Mouse (Mus musculus) heart, adult 11 months (tissue): ENCODE results near the gene Faf2.

ENCODE experiments used
- DNase-seq: peaks from one replicate; pipeline ENCODE4 v3.0.0; 2022

The Faf2 gene

DNA sequence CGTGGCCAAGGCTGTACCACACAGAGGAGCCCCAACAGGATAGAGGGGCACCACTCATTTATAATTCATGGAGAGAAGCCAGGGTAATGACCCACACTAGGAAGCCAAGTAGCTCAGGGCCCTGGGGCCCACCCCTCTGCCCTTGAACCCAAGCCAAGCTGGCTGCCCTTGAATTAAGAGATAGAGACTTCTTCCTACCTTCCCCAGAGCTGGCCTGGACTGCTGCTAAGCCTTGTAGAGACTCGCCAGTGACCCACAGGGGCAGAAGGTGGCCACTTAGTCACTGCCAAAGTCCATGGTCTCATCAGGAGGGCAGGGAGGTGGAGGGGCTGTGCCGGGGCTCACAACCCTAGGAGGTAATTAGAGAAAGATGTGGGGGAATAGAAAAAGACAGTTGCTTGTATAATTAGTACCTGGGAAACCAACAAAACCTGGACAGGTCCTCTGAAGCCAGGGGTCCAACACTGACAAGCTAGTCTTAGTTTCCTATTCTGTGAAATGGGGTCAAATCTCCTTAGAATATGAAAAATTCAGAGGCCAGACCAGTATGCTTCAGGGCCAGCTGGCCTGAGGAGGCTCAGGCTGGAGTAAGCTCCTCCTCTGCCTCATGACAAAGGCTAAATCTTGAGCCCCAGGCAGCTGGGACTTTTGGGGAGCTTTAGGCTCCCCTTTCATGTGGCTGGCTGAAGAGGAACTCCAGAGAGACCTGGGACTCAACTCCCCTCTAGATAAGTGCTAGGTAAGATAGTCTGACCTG is 62.7 kb downstream of the Faf2 start:
- DNase-seq: peak; percentile 86

DNA sequence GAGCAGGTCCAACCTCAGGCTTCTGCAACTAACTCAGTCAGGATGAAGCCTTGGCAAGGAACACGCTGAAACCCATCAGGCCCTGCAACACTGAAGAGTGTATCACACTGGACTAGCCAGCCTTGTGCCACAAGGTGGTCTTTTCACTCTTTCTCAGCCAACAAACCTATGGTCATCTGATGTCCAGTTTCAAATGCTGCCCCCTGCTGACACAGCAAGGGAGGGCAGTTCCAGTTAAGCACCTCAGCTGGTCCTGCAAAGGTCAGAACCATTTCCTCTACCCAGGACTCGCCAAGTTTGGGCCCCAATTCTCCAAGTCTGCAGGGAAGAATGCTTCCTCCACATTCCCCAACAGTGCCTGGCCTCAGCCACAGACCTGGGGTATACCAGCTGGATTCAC is 63.6 kb downstream of the Faf2 start:
- DNase-seq: no peak

DNA sequence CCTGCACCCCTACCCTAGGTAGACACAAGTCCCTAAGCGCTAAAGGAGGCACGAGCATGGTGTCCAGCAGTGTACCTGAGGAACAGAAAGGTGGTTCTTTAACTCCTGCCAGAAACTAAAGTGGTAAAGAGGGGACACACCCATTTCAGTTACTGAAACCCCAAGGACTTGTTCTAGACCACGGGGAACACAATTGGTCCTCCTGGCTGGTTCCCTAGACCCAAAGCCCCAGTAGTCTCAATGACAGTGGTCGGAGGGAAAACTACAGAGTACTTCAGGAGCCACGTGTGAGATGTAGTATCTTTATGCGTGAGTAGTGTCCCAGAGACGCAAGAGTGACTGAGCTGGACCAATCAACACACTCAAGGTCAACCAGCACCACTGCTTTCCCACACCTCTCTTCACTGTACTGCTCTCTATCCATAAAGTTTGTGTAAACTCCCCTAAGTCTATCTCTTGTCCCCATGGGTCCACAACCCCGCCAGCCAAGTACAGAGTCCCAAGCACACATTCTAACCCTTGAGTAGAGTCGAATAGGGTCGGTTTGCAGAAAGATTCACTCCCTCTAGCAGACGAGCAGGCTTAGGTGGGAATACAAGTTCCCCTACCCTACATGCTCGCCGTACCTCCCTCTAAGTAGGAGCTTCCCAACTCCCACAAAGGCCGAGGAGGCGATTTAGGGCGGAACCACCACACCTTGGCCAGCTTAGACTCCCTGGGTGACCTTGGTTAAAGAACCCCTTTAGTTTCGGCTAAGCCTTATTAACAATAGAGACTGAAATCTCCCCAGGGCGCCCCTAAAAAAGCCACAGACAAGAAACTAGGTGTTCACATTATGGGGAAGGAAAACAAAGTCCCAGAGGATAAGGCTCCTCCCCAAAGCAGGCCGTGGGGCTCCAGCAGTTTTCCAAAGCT is 64.8 kb downstream of the Faf2 start:
- peak; percentile 93 for DNase-seq

GRCm38 (mm10) chr13:54687096-54687495 is 65.5 kb downstream of the Faf2 start:
- peak; percentile 99 for DNase-seq

DNA sequence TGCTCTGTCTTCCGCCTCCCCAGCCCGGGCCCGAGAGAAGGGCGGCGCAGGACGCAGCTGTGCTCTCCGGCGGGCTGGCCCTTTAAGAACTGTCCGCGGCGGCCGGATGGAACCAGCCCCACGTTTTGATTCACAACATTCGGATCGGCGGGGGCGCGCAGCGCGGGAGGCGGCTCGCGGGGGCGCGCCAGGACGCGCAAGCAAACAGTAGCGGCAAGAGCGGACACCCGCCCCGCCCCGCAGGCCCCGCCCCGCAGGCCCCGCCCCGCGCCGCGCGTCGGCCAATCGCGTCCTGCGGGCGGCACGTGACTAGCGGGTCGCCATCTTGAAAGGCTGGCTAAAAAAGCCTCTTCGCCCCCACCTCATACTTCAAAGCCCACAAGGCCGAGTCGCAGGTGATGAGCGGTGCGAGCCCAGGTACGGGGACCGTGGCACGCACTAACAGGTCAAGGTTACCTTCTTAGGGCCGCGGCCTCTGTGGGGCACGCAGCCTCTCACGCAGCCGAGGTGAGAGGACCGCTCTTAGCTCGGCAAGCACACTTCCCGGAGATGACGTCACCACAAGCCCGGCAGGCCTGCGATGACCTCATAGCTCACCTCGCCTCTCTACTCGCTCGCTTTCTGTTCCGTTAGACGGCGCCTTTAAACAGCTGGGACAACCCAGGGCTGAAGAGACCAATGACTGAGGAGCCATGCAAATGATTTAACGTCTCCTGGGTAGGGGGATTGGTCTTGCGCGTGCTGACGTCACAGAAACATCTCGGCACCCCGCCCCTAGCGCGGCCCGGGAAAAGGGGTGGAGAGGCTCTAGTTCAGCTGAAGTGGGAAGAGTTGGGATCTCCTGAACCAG is 66.2 kb downstream of the Faf2 start:
- DNase-seq: peak; percentile 100

DNA sequence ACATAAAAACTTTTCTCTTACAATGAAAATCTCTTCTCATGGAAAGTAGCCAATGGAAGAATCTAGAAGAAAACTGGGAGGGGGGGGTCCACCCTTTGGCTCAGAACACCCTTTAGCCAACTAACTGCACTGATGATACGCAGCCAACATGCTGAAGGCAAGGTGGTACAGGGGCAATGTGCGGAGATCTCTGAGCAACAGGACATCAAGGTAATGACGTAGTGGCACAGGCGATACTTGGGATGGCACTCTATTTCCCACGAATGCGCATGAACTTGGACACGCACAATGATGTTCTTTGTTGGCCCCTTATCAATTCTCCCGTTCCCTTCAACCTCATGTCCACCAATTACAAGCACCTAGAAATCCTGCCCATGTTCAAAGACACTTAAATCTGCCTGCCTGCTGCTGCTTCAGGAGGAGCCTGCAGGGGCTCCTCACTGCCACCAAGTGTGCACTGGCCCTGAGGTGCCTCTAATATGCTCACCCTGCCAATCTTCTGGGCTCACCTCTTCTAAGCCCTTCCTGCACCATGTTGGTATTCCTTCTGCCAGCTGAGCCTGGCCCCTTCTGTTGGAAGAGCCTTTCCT is 68.7 kb downstream of the Faf2 start:
- peak; percentile 91 for DNase-seq

GRCm38 (mm10) chr13:54691737-54692136 is 70.2 kb downstream of the Faf2 start:
- DNase-seq: no peak

- peak; percentile 89 for DNase-seq
Measured at GRCm38 (mm10) chr13:54692711-54693557, 71.3 kb downstream of the Faf2 start.

DNA sequence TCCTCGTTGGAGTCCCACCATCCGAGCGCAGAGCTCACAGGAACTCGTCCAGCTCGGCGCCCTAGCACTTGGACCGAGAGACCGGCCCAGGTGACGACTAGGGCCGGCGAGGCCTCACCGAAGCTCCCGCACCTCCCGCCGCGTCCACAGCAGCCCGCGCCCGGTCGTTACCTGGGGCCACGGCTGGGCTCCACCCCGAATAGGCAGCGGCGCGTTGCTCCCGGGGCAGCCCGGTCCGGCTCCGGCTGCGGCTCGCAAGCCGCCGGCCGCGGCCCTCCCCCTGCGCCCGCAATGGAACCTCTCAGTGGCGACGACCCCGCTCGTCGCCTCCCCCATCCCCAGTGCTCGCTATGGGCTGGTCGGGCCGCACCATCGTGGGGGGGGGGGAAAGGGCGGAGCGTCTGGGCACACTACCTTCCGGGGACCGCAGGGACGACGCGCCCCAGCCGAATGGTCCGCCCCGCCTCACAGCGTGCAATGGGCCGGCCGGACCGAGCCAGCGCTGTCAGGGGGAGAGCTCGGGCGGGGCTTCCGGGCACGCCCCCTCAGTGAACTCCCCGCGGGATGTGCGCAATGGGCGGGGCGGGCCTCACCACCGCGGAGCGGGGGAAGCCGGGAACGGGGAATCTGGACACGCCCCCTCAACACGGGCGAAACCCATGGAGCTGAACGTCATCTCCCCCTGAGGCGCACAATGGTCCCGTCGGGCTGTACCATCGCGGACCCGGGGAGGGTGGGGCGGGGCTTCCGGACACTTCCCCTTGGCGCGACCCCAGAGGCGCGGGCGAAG is 72.2 kb downstream of the Faf2 start, which contains the start of gene Rnf44:
Gene Rnf44, minus strand, starts transcription at position 350 of the 790 bp plus-strand sequence.
- peak; percentile 100 for DNase-seq

- DNase-seq: peak; percentile 99
Measured at GRCm38 (mm10) chr13:54694348-54695060, 72.9 kb downstream of the Faf2 start.

DNA sequence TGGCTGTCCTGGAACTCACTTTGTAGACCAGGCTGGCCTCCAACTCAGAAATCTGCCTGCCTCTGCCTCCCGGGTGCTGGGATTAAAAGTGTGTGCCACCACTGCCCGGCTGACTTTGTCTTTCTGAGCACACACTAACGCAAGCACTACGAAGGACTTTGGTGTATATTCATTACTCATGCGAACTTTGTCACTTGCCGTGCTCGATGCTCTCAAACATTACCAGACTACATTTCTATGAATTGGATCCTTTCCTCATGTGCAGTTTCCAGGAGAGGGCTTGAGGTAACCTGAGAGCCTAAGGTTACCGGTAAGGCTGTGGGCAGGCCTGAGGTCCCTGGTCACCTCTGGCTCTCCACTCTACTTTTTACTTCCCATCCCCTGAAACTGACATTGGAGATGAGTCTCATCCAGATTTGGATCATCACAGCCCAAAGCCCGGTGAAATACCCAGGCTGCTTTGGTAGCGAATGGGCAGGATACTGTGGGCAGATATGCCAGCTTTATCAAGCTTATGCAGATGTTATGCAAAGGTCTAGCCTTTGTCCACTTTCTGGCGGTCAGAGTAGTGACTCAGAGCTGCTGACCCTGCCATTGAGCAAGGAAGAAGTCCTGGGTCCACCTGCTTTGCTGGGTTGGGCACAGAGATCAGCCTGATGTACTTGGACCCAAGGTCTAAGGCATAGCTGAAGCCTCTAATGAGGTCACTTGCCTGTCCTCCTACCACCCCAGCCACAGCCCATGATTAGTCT is 74.1 kb downstream of the Faf2 start:
- DNase-seq: peak; percentile 88

DNA sequence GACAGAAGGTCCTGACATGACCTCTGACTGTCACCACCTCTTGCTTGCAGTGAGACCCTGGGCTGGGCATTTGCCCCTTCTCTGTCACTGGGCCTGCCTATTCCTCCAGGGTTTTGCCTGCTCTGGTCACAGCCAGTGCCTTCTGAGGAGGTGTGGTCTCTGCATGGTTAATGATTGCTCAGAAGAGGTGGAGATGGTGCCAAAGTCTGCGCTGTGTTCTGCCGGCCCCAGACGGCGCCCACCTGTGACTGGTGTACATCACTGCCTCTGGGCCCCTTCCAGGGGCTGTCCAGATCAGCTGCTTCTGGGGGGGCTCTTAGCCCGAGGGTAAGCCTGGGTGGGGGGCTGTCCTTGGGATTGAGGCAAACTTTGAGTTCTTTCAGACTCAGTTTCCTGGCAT is 79.7 kb downstream of the Faf2 start, which contains the start of gene Cdhr2:
Gene Cdhr2, plus strand, starts transcription at position 219 of the 400 bp plus-strand sequence.
- DNase-seq: no peak

GRCm38 (mm10) chr13:54702507-54702906 is 80.9 kb downstream of the Faf2 start:
- peak; percentile 86 for DNase-seq

DNA sequence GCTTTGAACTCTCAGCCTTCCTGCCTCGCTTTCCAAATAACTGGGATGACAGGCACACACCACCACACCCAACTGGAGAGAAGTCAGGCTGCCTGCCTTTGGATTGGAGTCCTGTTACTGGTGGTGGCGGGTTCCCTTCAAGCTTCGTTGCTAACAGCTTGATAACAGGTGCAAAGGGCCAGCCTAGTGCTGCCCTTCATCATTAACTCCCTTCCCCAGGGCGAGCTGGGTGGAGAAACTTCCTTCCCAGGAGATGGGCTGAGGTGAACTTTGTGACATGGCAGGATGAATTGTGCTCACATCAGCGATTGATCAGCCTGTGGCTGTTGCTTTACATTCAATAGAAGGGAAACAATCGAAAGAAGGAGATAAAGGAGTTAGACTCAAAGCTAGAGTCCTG is 83.3 kb downstream of the Faf2 start:
- no peak for DNase-seq

DNA sequence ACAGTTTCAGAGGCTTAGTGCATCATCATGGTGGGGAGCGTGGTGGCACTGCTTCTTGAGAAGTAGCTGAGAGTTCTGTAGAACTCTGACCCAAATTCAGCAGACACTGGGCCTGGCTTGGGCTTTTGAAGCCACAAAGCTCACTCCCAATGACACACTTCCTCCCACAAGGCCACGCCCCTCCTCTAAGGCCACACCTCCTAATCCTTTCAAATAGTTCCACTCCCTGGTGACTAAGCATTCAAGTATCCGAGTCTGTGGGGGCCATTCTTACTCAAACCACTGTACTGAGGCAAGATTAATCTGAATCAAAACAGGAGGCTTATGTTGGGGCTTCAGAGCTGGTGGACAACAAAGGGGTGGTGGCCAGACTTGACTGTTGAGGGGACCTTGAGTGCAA is 89.3 kb downstream of the Faf2 start:
- DNase-seq: no peak
